Mouse (Mus musculus) intestine, embryonic 16.5 days (tissue): ENCODE results near the gene Kalrn. TPM values are rescaled to one million over a fixed set of nuclear protein-coding genes. Genes with fewer than 3 reads are reported as not detected.

Experiments
- ATAC-seq: fragments of 200-750 bp; cut with Nextera tagmentation; 2 replicates; pipeline ENCODE4 v1.8.0; 2017; ENCODE audit warnings: moderate TSS enrichment, moderate library complexity
- H3K27ac ChIP-seq: fragments of 300-500 bp; sonication (generic); 2 replicates; pipeline ENCODE4 v1.5.1; 2014; ENCODE audit warnings: mild to moderate bottlenecking, low read length
- H3K27me3 ChIP-seq: fragments of 300-500 bp; sonication (generic); replicated peaks from 2 replicates; pipeline ENCODE4 v1.6.1; 2014; ENCODE audit warnings: low read length, control low read depth, mixed read lengths; ENCODE audit not compliant: control insufficient read depth, insufficient read depth
- H3K36me3 ChIP-seq: fragments of 300-500 bp; sonication (generic); 2 replicates; pipeline ENCODE4 v1.6.1; 2014; ENCODE audit warnings: low read length, control low read depth; ENCODE audit not compliant: control insufficient read depth, insufficient read depth
- H3K4me1 ChIP-seq: fragments of 300-500 bp; sonication (generic); 2 replicates; pipeline ENCODE4 v1.6.1; 2014; ENCODE audit warnings: low read length, control low read depth, mixed read lengths; ENCODE audit not compliant: control insufficient read depth, insufficient read depth
- H3K4me2 ChIP-seq: fragments of 300-500 bp; sonication (generic); 2 replicates; pipeline ENCODE4 v1.6.1; 2014; ENCODE audit warnings: low read depth, low read length, control low read depth
- H3K4me3 ChIP-seq: fragments of 300-500 bp; sonication (generic); 2 replicates; pipeline ENCODE4 v1.5.1; 2014; ENCODE audit warnings: mild to moderate bottlenecking, low read length
- H3K9ac ChIP-seq: fragments of 300-500 bp; sonication (generic); 2 replicates; pipeline ENCODE4 v1.6.1; 2014; ENCODE audit warnings: low read depth, low read length
- H3K9me3 ChIP-seq: fragments of 300-500 bp; sonication (generic); 2 replicates; pipeline ENCODE4 v1.6.1; 2016; ENCODE audit warnings: low read length, control low read depth; ENCODE audit not compliant: control insufficient read depth
- WGBS: fragments of 180-500 bp; shearing (Covaris S2); extraction: QIAGEN DNeasy Blood & Tissue Kit; methylation state at CpG from one replicate; pipeline ENCODE4 v1.1.7; 2014; 5-methylcytosine and 5-hydroxymethylcytosine counted together
- polyA plus RNA-seq: library from polyadenylated mRNA; unstranded; fragments of >200 nt; fragmentation: Nextera tagmentation; extraction: Ambion mirVana; gene quantifications from 2 replicates; pipeline ENCODE4 v1.2.1, GENCODE M21; 2015

The Kalrn gene
- polyA plus RNA-seq, 1 experiment from 2014 or later = 11.1 TPM

GRCm38 (mm10) chr16:33934701-33935406 lies 638.5 kb downstream of the Kalrn start:
- WGBS = 46% methylated on average over 5 of the region's 5 CpGs
- H3K4me1 ChIP-seq = peaks cover 16% of the 10 kb centered on the region

GRCm38 (mm10) chr16:33933411-33933810 lies 639.9 kb downstream of the Kalrn start:
- Histone ChIP-seq H3K36me3 (no peaks in the 10 kb centered on the region), H3K4me1 (peaks cover 17% of the 10 kb centered on the region), H3K9ac (no peak overlapping the region), H3K4me3 (no peak overlapping the region), H3K27ac (no peak overlapping the region), H3K27me3 (no peaks in the 10 kb centered on the region), H3K9me3 (no peaks in the 10 kb centered on the region), H3K4me2 (no peak overlapping the region)
- ATAC-seq = no peak
- 87% methylated on average over 11 of the region's 11 CpGs for WGBS

More at GRCm38 (mm10) chr16:33934701-33935406, 638.5 kb downstream of the Kalrn start:
- ATAC-seq = peak; percentile 57
- peak overlapping the region; percentile 61 for H3K27ac ChIP-seq
- no peaks in the 10 kb centered on the region for H3K27me3 ChIP-seq
- no peak overlapping the region for H3K4me3 ChIP-seq
- no peak overlapping the region for H3K4me2 ChIP-seq
- no peaks in the 10 kb centered on the region for H3K9me3 ChIP-seq
- no peaks in the 10 kb centered on the region for H3K36me3 ChIP-seq
- H3K9ac ChIP-seq = peak overlapping the region; percentile 22; the same call in 1 of the 2 replicates

DNA sequence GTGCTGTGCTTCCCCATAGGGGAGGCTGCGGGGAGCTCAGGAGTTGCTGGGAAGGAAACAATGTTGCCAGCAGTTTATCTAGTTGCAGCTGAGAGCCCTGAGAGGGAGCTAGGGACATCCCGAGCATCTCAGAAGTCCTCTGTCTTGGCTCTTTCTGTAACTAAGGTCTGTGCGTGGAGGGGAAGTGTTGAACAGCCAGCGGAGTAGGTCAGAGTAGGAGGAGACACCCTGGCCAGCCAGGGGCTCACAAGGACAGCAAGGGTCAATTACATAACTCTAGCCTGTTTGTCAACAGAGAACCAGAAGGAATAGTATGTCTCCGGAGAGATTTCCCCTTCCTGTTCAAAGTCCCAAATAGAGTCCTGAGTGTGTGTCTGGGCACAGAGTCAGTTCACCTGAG lies 641.2 kb downstream of the Kalrn start:
- Histone ChIP-seq H3K36me3 (no peaks in the 10 kb centered on the region), H3K27me3 (no peaks in the 10 kb centered on the region), H3K27ac (no peak overlapping the region), H3K4me2 (no peak overlapping the region), H3K4me1 (peaks cover 17% of the 10 kb centered on the region), H3K9ac (no peak overlapping the region), H3K4me3 (no peak overlapping the region), H3K9me3 (no peaks in the 10 kb centered on the region)
- no peak for ATAC-seq
- WGBS = 53% methylated on average over 5 of the region's 5 CpGs

GRCm38 (mm10) chr16:33931682-33932081 lies 641.6 kb downstream of the Kalrn start:
- Histone ChIP-seq H3K4me2 (no peak overlapping the region), H3K27ac (no peak overlapping the region), H3K36me3 (no peaks in the 10 kb centered on the region), H3K4me1 (peaks cover 17% of the 10 kb centered on the region), H3K4me3 (no peak overlapping the region), H3K27me3 (no peaks in the 10 kb centered on the region), H3K9ac (no peak overlapping the region), H3K9me3 (no peaks in the 10 kb centered on the region)
- WGBS = 50% methylated on average over 2 of the region's 2 CpGs
- ATAC-seq = no peak

- Histone ChIP-seq H3K9ac (no peak overlapping the region), H3K27me3 (no peaks in the 10 kb centered on the region), H3K9me3 (no peaks in the 10 kb centered on the region), H3K27ac (no peak overlapping the region), H3K4me2 (no peak overlapping the region), H3K4me1 (peaks cover 17% of the 10 kb centered on the region), H3K36me3 (no peaks in the 10 kb centered on the region), H3K4me3 (no peak overlapping the region)
- WGBS = 79% methylated on average over 6 of the region's 6 CpGs
- no peak for ATAC-seq
Observed at GRCm38 (mm10) chr16:33930785-33931184, 642.5 kb downstream of the Kalrn start.

- ATAC-seq = no peak
- Histone ChIP-seq H3K9ac (no peak overlapping the region), H3K4me3 (no peak overlapping the region), H3K4me2 (no peak overlapping the region), H3K27me3 (no peaks in the 10 kb centered on the region), H3K4me1 (peaks cover 10% of the 10 kb centered on the region), H3K27ac (no peak overlapping the region), H3K36me3 (no peaks in the 10 kb centered on the region), H3K9me3 (no peaks in the 10 kb centered on the region)
- WGBS = 50% methylated on average over 9 of the region's 9 CpGs
Observed at GRCm38 (mm10) chr16:33928788-33929462, 644.4 kb downstream of the Kalrn start.

DNA sequence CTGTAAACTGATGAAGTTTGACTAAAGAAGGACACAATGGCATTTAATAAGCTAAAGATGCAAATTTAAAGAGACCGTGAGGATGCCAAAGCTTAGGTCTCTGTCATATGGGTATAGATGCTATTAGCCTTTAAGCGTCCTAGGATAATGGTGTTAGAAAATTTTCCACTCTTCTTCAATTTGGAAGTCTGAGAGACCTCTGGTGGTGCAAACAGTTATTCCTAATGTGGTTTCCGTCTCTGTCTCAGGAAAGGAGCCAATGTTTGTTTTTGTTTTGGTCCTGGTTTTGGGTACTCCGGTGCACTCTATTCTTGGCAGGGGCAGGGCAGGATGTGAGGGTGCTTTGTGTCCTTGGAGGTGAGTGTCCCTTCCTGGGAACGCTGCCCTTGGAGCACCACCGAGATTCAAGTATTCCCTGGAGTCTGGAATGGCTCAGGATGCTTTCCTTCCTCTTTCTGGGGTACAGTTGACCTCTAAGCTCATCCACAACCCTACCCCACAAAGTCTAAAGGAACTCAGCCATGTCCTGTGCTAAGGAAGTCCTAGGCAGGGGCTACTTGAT lies 646.0 kb downstream of the Kalrn start:
- Histone ChIP-seq H3K27ac (no peak overlapping the region), H3K4me2 (no peak overlapping the region), H3K36me3 (no peaks in the 10 kb centered on the region), H3K4me3 (no peak overlapping the region), H3K4me1 (peaks cover 15% of the 10 kb centered on the region), H3K9me3 (no peaks in the 10 kb centered on the region), H3K27me3 (no peaks in the 10 kb centered on the region), H3K9ac (no peak overlapping the region)
- no peak for ATAC-seq
- 72% methylated on average over 6 of the region's 6 CpGs for WGBS

DNA sequence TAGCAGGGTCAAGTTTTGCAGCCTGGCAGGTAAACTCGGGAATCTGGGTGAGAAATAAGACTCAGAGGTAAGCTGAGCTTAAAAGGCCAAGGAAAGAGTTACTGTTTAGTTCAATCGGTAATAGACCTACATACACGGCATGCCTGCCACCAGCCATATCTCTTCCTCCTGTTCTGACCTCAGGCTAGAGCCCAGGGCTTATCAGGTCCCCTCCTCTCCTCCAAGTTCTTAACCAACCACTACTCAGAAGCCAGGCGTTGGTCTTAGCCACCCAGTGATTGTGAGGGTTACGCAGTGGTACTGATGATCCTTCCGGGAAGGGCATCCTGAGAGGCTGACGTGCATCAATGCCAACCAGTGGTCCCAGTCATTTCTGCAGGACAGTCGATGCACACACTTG lies 649.6 kb downstream of the Kalrn start:
- H3K27me3 ChIP-seq = no peaks in the 10 kb centered on the region
- no peak for ATAC-seq
- H3K4me3 ChIP-seq = no peak overlapping the region
- no peaks in the 10 kb centered on the region for H3K9me3 ChIP-seq
- H3K9ac ChIP-seq = no peak overlapping the region
- H3K27ac ChIP-seq = no peak overlapping the region
- peaks cover 27% of the 10 kb centered on the region for H3K4me1 ChIP-seq
- 0 out of 2 replicates have a peak, but pooled peaks cover 5% of the 10 kb centered on the region for H3K36me3 ChIP-seq
- 91% methylated on average over 8 of the region's 8 CpGs for WGBS
- H3K4me2 ChIP-seq = no peak overlapping the region

- 0 out of 2 replicates have a peak, but pooled peaks cover 5% of the 10 kb centered on the region for H3K36me3 ChIP-seq
- peak overlapping the region; percentile 58 for H3K27ac ChIP-seq
- H3K9me3 ChIP-seq = no peaks in the 10 kb centered on the region
- H3K4me3 ChIP-seq = no peak overlapping the region
- peaks cover 26% of the 10 kb centered on the region for H3K4me1 ChIP-seq
- 28% methylated on average over 5 of the region's 5 CpGs for WGBS
- no peak for ATAC-seq
- H3K9ac ChIP-seq = no peak overlapping the region
- H3K27me3 ChIP-seq = no peaks in the 10 kb centered on the region
- H3K4me2 ChIP-seq = no peak overlapping the region
Observed at GRCm38 (mm10) chr16:33923001-33923316, 650.4 kb downstream of the Kalrn start.
